Mouse (Mus musculus) midbrain, postnatal 0 days (tissue): ENCODE measurements around the gene Psrc1. TPM values are rescaled to one million over a fixed set of nuclear protein-coding genes. Genes with fewer than 3 reads are reported as not detected.

Source experiments
- ATAC-seq: fragments of 200-750 bp; cut with Nextera tagmentation; 2 replicates; pipeline ENCODE4 v1.8.0; 2017; ENCODE audit warnings: moderate number of reproducible peaks, mild to moderate bottlenecking, moderate TSS enrichment, moderate library complexity; ENCODE audit not compliant: low FRiP score
- DNase-seq: peaks from one replicate; pipeline ENCODE4 v3.0.0-alpha.2; 2015; ENCODE audit warnings: low spot score
- H3K27ac ChIP-seq: fragments of 300-500 bp; sonication (generic); 2 replicates; pipeline ENCODE4 v1.5.1; 2014; ENCODE audit warnings: low read depth, mild to moderate bottlenecking, low read length, mixed read lengths
- H3K27me3 ChIP-seq: fragments of 300-500 bp; sonication (generic); 2 replicates; pipeline ENCODE4 v1.6.1; 2014; ENCODE audit warnings: low read length, control low read depth, mixed read lengths; ENCODE audit not compliant: insufficient read depth
- H3K36me3 ChIP-seq: fragments of 300-500 bp; sonication (generic); 2 replicates; pipeline ENCODE4 v1.6.1; 2014; ENCODE audit warnings: low read length, control low read depth, mixed read lengths; ENCODE audit not compliant: insufficient read depth
- H3K4me1 ChIP-seq: fragments of 300-500 bp; sonication (generic); 2 replicates; pipeline ENCODE4 v1.6.1; 2014; ENCODE audit warnings: mild to moderate bottlenecking, control low read depth, antibody characterized with exemption, low read length, mixed read lengths; ENCODE audit not compliant: insufficient read depth
- H3K4me2 ChIP-seq: fragments of 300-500 bp; sonication (generic); 2 replicates; pipeline ENCODE4 v1.6.1; 2014; ENCODE audit warnings: low read depth, mild to moderate bottlenecking, low read length, mixed read lengths; ENCODE audit not compliant: poor library complexity, severe bottlenecking
- H3K4me3 ChIP-seq: fragments of 300-500 bp; sonication (generic); 2 replicates; pipeline ENCODE4 v1.5.1; 2014; ENCODE audit warnings: low read depth, mild to moderate bottlenecking, low read length, moderate library complexity
- H3K9ac ChIP-seq: fragments of 300-500 bp; sonication (generic); replicated peaks from 2 replicates; pipeline ENCODE4 v1.6.1; 2014; ENCODE audit warnings: mild to moderate bottlenecking, low read length, moderate library complexity, mixed read lengths; ENCODE audit not compliant: poor library complexity, severe bottlenecking
- H3K9me3 ChIP-seq: fragments of 300-500 bp; sonication (generic); 2 replicates; pipeline ENCODE4 v1.6.1; 2016; ENCODE audit warnings: low read length, control low read depth
- CTCF ChIP-seq: IDR thresholded peaks from 2 replicates; pipeline ENCODE4 v1.5.1; 2016; ENCODE audit warnings: antibody characterized with exemption, mild to moderate bottlenecking
- WGBS: fragments of 180-500 bp; shearing (Covaris S2); extraction: QIAGEN DNeasy Blood & Tissue Kit; methylation state at CpG from one replicate; pipeline ENCODE4 v1.1.7; 2014; 5-methylcytosine and 5-hydroxymethylcytosine counted together
- polyA plus RNA-seq: library from polyadenylated mRNA; unstranded; fragments of >200 nt; fragmentation: Nextera tagmentation; extraction: Ambion mirVana; gene quantifications from 2 replicates; pipeline ENCODE4 v1.2.1, GENCODE M21; 2015
- total RNA-seq: library from RNA; depleted of rRNA; stranded (reverse); fragments of >200 nt; gene quantifications from 2 replicates; pipeline ENCODE4 v1.2.3, GENCODE M21; 2014; rRNA removed

The Psrc1 gene
- total and polyA plus RNA-seq, 2 experiments from 2014 or later = 3.2 to 5.6 TPM

GRCm38 (mm10) chr3:108435701-108436379 is 52.2 kb downstream of the Psrc1 start:
- Histone ChIP-seq H3K4me1 (no peaks in the 10 kb centered on the region), H3K4me2 (no peak overlapping the region), H3K9me3 (no peaks in the 10 kb centered on the region), H3K27ac (no peak overlapping the region), H3K4me3 (no peak overlapping the region), H3K9ac (no peak overlapping the region), H3K36me3 (peaks cover 28% of the 10 kb centered on the region), H3K27me3 (no peaks in the 10 kb centered on the region)
- no peak for DNase-seq
- 72% methylated on average over 17 of the region's 17 CpGs for WGBS
- no peak for TF ChIP-seq CTCF
- no peak for ATAC-seq

DNA sequence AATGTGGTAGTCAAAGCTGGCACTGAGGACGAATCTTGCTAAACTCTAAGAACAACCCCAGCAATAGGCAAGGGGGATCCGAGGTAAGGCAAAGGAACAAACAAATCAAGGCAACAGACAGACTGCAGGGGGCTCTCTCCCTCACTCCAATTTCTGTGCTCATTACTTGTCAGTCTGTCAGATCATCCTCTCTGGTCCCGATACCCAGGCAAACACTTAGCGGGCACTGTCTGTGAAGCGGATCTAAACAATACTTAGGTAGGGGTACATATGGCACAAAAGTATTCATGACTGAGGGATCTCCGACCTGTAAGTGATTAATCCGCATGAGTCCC is 52.7 kb downstream of the Psrc1 start:
- no peak for ATAC-seq
- Histone ChIP-seq H3K9me3 (no peaks in the 10 kb centered on the region), H3K4me2 (no peak overlapping the region), H3K27me3 (no peaks in the 10 kb centered on the region), H3K9ac (no peak overlapping the region), H3K4me3 (no peak overlapping the region), H3K4me1 (no peaks in the 10 kb centered on the region), H3K27ac (no peak overlapping the region), H3K36me3 (peaks cover 24% of the 10 kb centered on the region)
- 60% methylated on average over 7 of the region's 7 CpGs for WGBS
- DNase-seq = no peak
- TF ChIP-seq CTCF = peak; percentile 41

Other genes with a start within 250 kb of the Psrc1 start
- gene Gnai3, start 237.7 kb upstream of the Psrc1 start, total RNA-seq = 70.8 and 97.2 TPM in 2 replicates
- 87.4 and 93.6 TPM in 2 replicates for gene Gnai3, start 237.7 kb upstream of the Psrc1 start, polyA plus RNA-seq
- 12.2 and 12.8 TPM in 2 replicates for gene Gpr61, start 229.0 kb upstream of the Psrc1 start, total RNA-seq
- 7.8 and 8.4 TPM in 2 replicates for gene Gpr61, start 229.0 kb upstream of the Psrc1 start, polyA plus RNA-seq
- gene Amigo1, start 197.5 kb upstream of the Psrc1 start, total RNA-seq = 35.5 and 37.8 TPM in 2 replicates
- 12.2 and 12.6 TPM in 2 replicates for gene Amigo1, start 197.5 kb upstream of the Psrc1 start, polyA plus RNA-seq
- gene Cyb561d1, start 182.6 kb upstream of the Psrc1 start, total RNA-seq = 3.7 and 4.9 TPM in 2 replicates
- gene Cyb561d1, start 182.6 kb upstream of the Psrc1 start, polyA plus RNA-seq = 3.5 and 4.0 TPM in 2 replicates
- gene Atxn7l2, start 172.9 kb upstream of the Psrc1 start, total RNA-seq = 22.5 and 24.9 TPM in 2 replicates
- 16.1 and 19.3 TPM in 2 replicates for gene Atxn7l2, start 172.9 kb upstream of the Psrc1 start, polyA plus RNA-seq
- gene Sypl2, start 157.2 kb upstream of the Psrc1 start, total RNA-seq = 0.42 and 0.55 TPM in 2 replicates
- gene Sypl2, start 157.2 kb upstream of the Psrc1 start, polyA plus RNA-seq = 0.10 and 0.17 TPM in 2 replicates
- 93.3 and 102 TPM in 2 replicates for gene Psma5, start 126.9 kb upstream of the Psrc1 start, total RNA-seq
- gene Psma5, start 126.9 kb upstream of the Psrc1 start, polyA plus RNA-seq = 221 and 224 TPM in 2 replicates
- gene Sort1, start 99.8 kb upstream of the Psrc1 start, total RNA-seq = 68.4 and 80.3 TPM in 2 replicates
- 11.2 and 12.7 TPM in 2 replicates for gene Sort1, start 99.8 kb upstream of the Psrc1 start, polyA plus RNA-seq
- not detected in 2 replicates for gene Mybphl, start 18.9 kb upstream of the Psrc1 start, total RNA-seq
- 0.13 TPM in 1 of 2 replicates, not detected in the other for gene Mybphl, start 18.9 kb upstream of the Psrc1 start, polyA plus RNA-seq
- gene Celsr2, start 31.7 kb downstream of the Psrc1 start, total RNA-seq = 68.5 and 83.4 TPM in 2 replicates
- gene Celsr2, start 31.7 kb downstream of the Psrc1 start, polyA plus RNA-seq = 19.0 and 24.4 TPM in 2 replicates
- gene Sars, start 61.4 kb downstream of the Psrc1 start, total RNA-seq = 160 and 163 TPM in 2 replicates
- 223 and 225 TPM in 2 replicates for gene Sars, start 61.4 kb downstream of the Psrc1 start, polyA plus RNA-seq
- gene 1700013F07Rik, start 150.3 kb downstream of the Psrc1 start, total RNA-seq = 2.4 and 3.4 TPM in 2 replicates
- 3.8 and 4.4 TPM in 2 replicates for gene 1700013F07Rik, start 150.3 kb downstream of the Psrc1 start, polyA plus RNA-seq
- gene 5330417C22Rik, start 152.7 kb downstream of the Psrc1 start, total RNA-seq = 10.1 and 16.1 TPM in 2 replicates
- gene 5330417C22Rik, start 152.7 kb downstream of the Psrc1 start, polyA plus RNA-seq = 19.8 and 22.9 TPM in 2 replicates
- gene Tmem167b, start 178.6 kb downstream of the Psrc1 start, total RNA-seq = 35.6 and 50.2 TPM in 2 replicates
- gene Tmem167b, start 178.6 kb downstream of the Psrc1 start, polyA plus RNA-seq = 40.4 and 41.7 TPM in 2 replicates
- 7.0 and 11.3 TPM in 2 replicates for gene Taf13, start 187.9 kb downstream of the Psrc1 start, total RNA-seq
- 43.2 and 44.1 TPM in 2 replicates for gene Taf13, start 187.9 kb downstream of the Psrc1 start, polyA plus RNA-seq
- gene Wdr47, start 207.4 kb downstream of the Psrc1 start, total RNA-seq = 77.6 and 84.9 TPM in 2 replicates
- gene Wdr47, start 207.4 kb downstream of the Psrc1 start, polyA plus RNA-seq = 80.1 and 86.0 TPM in 2 replicates